Mouse (Mus musculus) right cerebral cortex, adult 2 months (tissue): ENCODE data around the gene St6galnac5.

ENCODE experiments used
- DNase-seq, 2 experiments: peaks; one replicate each; pipeline ENCODE4 v3.0.0; 2021 to 2022; ENCODE audit warnings: low spot score in 2 of 2

Gene St6galnac5

DNA sequence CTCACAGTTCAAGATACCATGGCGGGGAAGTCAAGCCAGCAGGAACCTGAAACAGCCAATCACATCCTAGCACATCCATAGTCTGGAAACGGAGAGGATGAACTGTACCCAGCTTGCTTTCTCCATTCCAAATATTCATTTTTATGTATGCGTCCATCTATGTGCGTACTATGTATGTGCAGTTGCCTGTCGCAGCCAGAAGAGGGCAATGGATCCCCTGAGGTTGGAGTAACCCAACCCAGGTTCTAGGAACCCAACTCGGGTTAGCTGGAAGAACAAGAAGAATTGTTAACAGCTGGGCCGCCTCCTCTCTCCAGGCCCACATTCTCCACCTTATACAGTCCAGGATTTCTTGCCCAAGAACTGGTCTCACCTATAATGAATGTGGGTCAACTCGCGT is 31.1 kb downstream of the St6galnac5 start:
- no peak for DNase-seq

GRCm38 (mm10) chr3:152950299-152950698 is 31.7 kb downstream of the St6galnac5 start:
- no peak for DNase-seq

- no peak for DNase-seq
Observed at GRCm38 (mm10) chr3:152949233-152949777, 32.7 kb downstream of the St6galnac5 start.

DNA sequence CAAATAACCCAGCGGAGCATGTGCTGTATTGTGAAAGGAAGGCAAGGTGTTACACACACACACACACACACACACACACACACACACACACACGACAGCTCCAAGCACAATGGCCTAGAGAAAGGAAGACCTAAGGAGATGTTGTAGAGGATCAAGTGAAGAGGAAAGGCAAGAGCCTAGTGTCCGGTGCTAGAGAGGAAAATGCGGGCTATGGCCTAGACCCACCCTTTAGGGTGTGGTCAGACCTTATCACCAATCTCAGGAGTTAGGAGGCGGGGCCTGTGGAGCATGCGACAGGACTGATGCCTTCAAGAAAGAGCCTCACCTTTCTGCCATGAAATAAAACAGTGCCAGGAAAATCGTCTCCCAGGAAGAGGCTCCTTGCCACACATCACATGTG is 33.5 kb downstream of the St6galnac5 start:
- DNase-seq, result no peak

GRCm38 (mm10) chr3:152947031-152947640 is 34.9 kb downstream of the St6galnac5 start:
- DNase-seq, result no peak

DNA sequence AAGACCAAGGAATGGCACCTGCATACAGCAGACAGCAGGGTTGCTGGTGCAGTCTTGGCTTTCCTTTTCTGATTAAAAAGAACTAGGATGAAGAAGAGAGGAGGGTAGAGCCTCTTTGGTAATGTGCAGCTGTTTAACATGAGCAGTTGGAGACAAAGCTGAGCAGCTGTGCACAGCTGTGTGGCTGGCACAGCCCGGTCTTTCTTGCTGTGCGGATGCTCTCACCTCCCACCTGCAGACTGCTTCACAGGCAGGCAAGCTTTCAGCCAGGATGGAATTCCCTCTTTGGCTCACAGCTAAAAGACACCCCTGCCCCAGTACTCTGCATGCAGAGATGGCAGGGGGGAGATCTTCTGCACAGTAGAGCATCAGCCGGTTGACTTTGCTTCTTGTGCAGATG is 37.3 kb downstream of the St6galnac5 start:
- no peak for DNase-seq

DNA sequence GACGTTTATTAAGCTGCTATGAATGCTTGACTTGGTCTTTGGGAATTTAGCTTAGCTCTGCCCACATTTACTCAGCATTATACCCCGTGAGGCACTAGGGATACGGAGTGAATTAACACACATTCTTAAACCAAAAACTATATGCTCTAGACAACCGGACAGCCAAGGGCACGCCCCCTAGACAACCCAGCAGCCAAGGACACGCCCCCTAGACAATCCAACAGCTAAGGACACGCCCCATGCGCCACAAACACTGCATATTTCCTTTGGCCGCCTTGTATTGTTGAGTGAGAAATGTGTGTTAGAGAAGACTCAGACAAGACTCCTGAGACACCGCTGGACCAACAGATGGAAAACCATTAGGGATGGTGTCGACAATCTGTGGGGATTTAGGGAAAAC is 39.1 kb downstream of the St6galnac5 start:
- no peak for DNase-seq

DNA sequence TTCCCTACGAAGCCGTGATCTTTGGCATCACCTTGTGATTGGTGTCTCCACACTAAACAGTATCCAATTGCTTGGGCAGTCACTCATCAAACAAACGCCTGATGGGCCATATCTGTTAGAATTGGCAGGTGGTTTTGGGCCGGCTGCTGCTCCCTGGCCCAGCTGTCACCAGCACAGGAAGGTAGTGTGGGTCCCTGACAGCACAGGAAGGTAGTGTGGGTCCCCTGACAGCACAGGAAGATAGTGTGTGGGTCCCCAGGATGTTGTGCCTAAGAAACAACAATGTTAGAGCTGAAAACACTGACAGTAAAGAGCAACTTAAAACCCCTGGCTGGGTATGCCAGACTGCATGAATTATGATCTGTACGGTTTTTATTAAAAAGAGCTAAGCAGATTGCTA is 40.4 kb downstream of the St6galnac5 start:
- DNase-seq, result no peak

DNA sequence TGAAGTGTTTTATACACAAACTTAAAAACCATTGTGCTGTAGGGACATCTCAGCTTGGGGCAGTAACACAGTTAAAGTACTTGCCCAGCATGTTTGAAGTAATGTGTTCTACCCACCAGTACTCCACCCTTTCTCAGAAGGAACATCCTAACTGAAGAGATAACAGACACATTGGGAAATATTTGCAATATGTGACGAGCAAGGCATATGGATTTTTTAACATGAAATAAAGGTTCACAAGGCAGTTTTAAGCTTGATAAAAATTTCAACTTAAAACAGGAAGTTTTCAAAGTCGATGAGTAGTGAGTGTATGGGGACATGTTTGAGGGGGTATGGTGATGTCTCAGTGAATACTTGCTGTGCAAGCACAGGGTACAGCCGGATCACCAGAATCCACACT is 45.7 kb downstream of the St6galnac5 start:
- no peak for DNase-seq

GRCm38 (mm10) chr3:152933737-152934136 is 48.3 kb downstream of the St6galnac5 start:
- no peak for DNase-seq

- DNase-seq, result no peak
Observed at GRCm38 (mm10) chr3:152932544-152932943, 49.5 kb downstream of the St6galnac5 start.

DNA sequence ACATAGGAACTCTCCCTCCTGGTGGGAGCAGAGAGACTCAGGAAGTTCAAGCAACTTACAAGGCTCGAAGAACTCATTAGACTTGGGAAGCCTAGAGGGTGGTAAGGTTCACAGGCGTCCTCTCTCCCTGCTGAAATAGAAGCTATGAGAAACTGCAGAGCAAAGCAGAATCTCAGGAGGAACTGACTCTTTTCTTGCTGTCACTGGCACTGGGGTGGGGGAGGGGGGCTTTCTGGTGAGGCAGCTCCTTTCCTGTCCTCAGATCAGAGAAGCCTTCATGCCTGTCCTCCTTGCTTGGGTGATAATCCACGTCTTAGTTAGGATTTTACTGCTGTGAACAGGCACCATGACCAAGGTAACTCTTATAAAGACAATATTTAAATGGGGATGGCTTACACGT is 50.0 kb downstream of the St6galnac5 start:
- no peak for DNase-seq

DNA sequence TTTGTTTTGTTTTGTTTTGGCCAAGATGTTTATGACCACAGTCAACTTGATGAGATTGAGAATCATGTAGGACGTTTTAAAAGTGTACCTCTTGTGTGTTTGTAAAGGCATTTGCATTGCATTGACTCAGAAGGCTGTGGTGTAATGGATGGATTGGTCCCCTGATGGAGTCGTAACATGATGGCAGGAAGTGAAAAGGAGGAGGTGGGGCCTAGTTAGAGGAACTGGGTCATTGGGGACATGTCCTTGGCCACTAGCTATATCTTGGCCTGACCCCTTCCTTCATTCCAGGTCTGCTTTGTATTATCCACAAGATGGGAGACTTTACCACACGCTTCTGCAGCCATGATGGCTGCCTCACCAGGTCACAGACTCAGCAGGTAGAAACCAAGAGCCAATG is 50.7 kb downstream of the St6galnac5 start:
- DNase-seq, result no peak

GRCm38 (mm10) chr3:152929788-152930281 is 52.2 kb downstream of the St6galnac5 start:
- DNase-seq, result no peak

GRCm38 (mm10) chr3:152929256-152929787 is 52.7 kb downstream of the St6galnac5 start:
- DNase-seq, result no peak

DNA sequence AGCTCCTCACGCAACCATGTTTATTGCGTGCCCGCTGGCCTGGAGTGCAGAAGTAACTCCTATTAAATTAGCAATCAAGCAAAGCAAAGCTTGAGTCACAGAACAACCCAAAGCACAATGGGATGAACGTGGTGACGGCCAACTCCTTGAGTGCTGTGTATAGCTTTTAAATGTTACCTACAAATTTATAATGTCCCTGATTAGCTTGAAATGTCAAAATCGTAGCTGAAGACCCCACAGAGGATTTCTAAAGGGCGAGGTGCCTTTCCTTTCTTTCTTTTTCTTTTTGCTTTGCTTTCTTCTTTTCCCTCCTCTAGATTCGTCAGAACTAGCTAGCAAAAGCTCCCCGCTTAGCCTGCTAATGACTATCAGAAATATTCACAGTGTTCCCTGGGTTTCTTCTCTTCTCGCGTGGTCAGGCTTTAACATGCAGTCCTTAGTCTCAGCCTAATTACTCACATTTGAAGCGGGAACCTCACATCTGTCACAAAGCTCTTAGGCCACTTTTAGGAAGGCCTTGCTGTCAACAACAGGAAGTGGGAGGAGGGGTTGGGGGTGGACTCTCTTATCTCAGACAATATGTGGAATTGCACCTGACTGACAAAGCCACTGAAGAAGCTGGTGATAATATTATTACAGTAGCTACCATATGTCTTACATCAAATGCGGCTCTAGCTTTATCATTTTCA is 53.6 kb downstream of the St6galnac5 start:
- DNase-seq, result no peak

DNA sequence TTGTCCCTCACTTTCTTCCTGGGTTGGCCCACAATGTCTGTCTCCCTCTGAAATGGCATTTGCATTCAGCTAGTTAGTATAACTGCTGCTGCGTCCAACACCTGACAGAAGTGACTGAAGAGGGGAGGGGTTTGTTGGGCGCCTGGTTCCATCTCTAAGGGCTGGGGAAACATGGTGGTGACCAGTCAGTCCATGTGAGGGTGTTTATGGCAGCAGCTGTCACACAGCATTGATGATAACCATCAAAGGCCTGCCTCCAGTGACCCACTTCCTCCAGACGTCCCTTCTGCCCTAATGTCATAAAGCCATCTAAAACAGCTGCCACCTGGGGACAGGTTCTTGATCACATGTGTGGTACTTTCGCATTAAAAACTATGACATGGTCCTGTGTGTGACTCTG is 55.9 kb downstream of the St6galnac5 start:
- no peak for DNase-seq

DNA sequence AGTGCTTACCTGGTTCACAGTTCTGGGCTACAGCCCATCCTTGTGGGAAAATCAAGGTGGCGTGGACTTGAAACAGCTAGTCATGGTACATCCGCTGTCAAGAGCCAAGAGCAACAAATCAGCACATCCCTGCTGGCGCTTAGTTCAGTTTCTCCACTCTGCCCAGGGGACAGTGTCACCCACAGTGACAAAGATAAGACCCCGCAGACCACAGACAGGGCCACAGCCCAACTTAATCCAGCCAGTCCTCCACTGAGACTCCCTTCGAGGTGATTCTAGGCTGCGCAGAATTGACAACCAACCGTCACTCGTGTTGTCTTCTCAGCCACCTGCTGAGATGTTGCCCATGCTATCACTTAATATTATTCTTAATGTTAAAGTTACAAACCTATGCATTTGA is 56.7 kb downstream of the St6galnac5 start:
- DNase-seq, result no peak

- no peak for DNase-seq
Observed at GRCm38 (mm10) chr3:152923530-152923929, 58.5 kb downstream of the St6galnac5 start.

DNA sequence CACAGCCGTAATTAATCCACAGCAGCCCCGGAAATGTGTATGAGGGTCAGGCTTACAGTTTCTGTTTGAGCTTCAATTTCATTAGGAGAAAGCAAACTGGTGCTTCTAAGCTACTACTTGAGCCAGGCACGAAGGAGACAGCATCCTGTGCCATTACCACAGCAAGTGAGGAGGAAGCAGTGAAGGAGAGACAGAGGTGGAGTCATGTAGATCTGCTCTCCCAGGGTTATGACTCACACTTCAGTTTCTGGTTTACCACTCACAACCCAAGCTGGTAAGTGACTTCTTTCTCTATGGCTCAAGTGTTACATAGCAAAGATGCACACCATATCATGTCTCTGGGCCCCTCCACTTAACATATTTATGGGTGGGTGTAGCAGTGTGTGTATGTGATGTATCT is 61.7 kb downstream of the St6galnac5 start:
- DNase-seq, result peak; percentile 18

GRCm38 (mm10) chr3:152919101-152919500 is 62.9 kb downstream of the St6galnac5 start:
- DNase-seq, result no peak

DNA sequence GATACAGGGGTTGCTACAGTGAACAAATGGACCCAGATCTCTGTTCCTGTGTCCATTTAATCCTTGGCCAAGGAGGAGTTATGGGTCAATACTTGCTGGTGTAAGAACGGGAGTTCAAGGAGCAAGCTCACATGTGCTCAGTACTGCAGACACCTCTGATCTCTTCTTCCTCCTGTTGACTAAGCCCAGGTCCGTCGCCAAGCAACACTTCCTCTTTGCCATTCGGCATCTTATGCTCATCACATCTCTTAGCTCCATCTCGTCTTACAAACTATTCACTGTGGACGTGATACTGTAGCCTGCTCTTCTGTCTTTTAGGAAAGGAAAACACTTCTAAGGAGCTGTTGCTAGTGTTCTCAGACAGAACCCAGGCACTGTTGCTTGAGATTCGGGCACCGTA is 64.5 kb downstream of the St6galnac5 start:
- no peak for DNase-seq

DNA sequence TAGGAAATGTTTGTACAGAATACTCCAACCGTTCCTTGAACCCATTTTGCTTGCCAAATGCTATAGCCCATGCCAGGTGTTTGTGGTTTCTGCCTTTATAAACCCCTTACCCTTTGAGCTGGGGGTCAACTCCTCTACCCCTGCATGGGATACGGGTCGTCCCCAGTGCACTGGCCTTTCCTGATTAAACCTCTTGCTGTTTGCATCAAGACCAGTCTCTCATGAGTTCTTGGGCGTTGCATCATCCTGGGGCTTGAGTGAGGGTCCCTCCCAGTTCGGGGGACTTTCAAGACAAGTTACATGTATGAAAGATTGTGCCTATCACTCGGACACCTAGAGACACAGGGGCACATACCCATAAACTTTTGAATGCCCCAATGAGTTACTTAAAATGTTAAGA is 67.7 kb downstream of the St6galnac5 start:
- DNase-seq, result no peak
